Mouse (Mus musculus): ENCODE measurements at regions not wholly inside any gene's neighbourhood (a gene's known extent, or its start where the extent isn't known, plus 50 kb on each side); places are given as distances from the start of the nearest gene placed in this dataset.

- no peak for TF ChIP-seq POLR2A (IDR thresholded peaks at IDR 0.05; ENCODE audit: borderline replicate concordance, extremely low read depth, insufficient read depth, insufficient read length)
- no peak for DNase-seq (ENCODE audit: low spot score)
- H3K27ac ChIP-seq (replicated peaks; ENCODE audit: low read depth, low read length): no peak overlapping the region
- no peak overlapping the region for H3K9ac ChIP-seq (ENCODE audit: low read depth, low read length, severe bottlenecking)
- H3K4me1 ChIP-seq (ENCODE audit: control insufficient read depth, insufficient read depth, low read length): no peaks in the 10 kb centered on the region
- H3K36me3 ChIP-seq (ENCODE audit: control insufficient read depth, insufficient read depth, low read length): no peaks in the 10 kb centered on the region
- H3K27me3 ChIP-seq (ENCODE audit: control insufficient read depth, insufficient read depth, low read length): no peaks in the 10 kb centered on the region
- H3K4me2 ChIP-seq (replicated peaks; ENCODE audit: low read depth, low read length, severe bottlenecking): no peak overlapping the region
- WGBS: 88% methylated on average over 4 of the region's 4 CpGs
- ATAC-seq (ENCODE audit: low FRiP score, low read depth): no peak
- H3K9me3 ChIP-seq (ENCODE audit: control insufficient read depth, low read length): no peaks in the 10 kb centered on the region
- no peak overlapping the region for H3K4me3 ChIP-seq (replicated peaks; ENCODE audit: low read length)
These were observed 250.3 kb downstream of the Gm826 start for GRCm38 (mm10) chr2:160083674-160084073.

GRCm38 (mm10) chr2:160082106-160082653 is 251.8 kb downstream of the Gm826 start:
- Histone ChIP-seq H3K27me3 (ENCODE audit: control insufficient read depth, insufficient read depth, low read length) (no peaks in the 10 kb centered on the region), H3K4me1 (ENCODE audit: control insufficient read depth, insufficient read depth, low read length) (no peaks in the 10 kb centered on the region), H3K36me3 (ENCODE audit: control insufficient read depth, insufficient read depth, low read length) (no peaks in the 10 kb centered on the region), H3K9me3 (ENCODE audit: control insufficient read depth, low read length) (no peaks in the 10 kb centered on the region), H3K27ac (replicated peaks; ENCODE audit: low read depth, low read length) (no peak overlapping the region), H3K4me2 (replicated peaks; ENCODE audit: low read depth, low read length, severe bottlenecking) (no peak overlapping the region), H3K4me3 (replicated peaks; ENCODE audit: low read length) (no peak overlapping the region), H3K9ac (ENCODE audit: low read depth, low read length, severe bottlenecking) (no peak overlapping the region)
- no peak for TF ChIP-seq POLR2A (IDR thresholded peaks at IDR 0.05; ENCODE audit: borderline replicate concordance, extremely low read depth, insufficient read depth, insufficient read length)
- no peak for ATAC-seq (ENCODE audit: low FRiP score, low read depth)
- 27% methylated on average over 5 of the region's 5 CpGs for WGBS
- DNase-seq (ENCODE audit: low spot score): no peak

- no peak for TF ChIP-seq POLR2A (IDR thresholded peaks at IDR 0.05; ENCODE audit: borderline replicate concordance, extremely low read depth, insufficient read depth, insufficient read length)
- WGBS: 48% methylated on average over 3 of the region's 3 CpGs
- ATAC-seq (ENCODE audit: low FRiP score, low read depth) (no peak), DNase-seq (ENCODE audit: low spot score) (no peak)
- no peak overlapping the region for H3K4me2 ChIP-seq (replicated peaks; ENCODE audit: low read depth, low read length, severe bottlenecking)
- no peaks in the 10 kb centered on the region for H3K27me3 ChIP-seq (ENCODE audit: control insufficient read depth, insufficient read depth, low read length)
- no peak overlapping the region for H3K4me3 ChIP-seq (replicated peaks; ENCODE audit: low read length)
- no peaks in the 10 kb centered on the region for H3K4me1 ChIP-seq (ENCODE audit: control insufficient read depth, insufficient read depth, low read length)
- no peaks in the 10 kb centered on the region for H3K36me3 ChIP-seq (ENCODE audit: control insufficient read depth, insufficient read depth, low read length)
- H3K9ac ChIP-seq (ENCODE audit: low read depth, low read length, severe bottlenecking): no peak overlapping the region
- H3K9me3 ChIP-seq (ENCODE audit: control insufficient read depth, low read length): no peaks in the 10 kb centered on the region
- no peak overlapping the region for H3K27ac ChIP-seq (replicated peaks; ENCODE audit: low read depth, low read length)
These were observed 258.3 kb downstream of the Gm826 start for GRCm38 (mm10) chr2:160075694-160076093.

- H3K27me3 ChIP-seq (ENCODE audit: control insufficient read depth, insufficient read depth, low read length): no peaks in the 10 kb centered on the region
- H3K4me1 ChIP-seq (ENCODE audit: control insufficient read depth, insufficient read depth, low read length): peaks cover 11% of the 10 kb centered on the region; the same call in 1 of the 2 replicates
- H3K9me3 ChIP-seq (ENCODE audit: control insufficient read depth, low read length): no peaks in the 10 kb centered on the region
- no peak overlapping the region for H3K9ac ChIP-seq (ENCODE audit: low read depth, low read length, severe bottlenecking)
- DNase-seq (ENCODE audit: low spot score) (no peak), ATAC-seq (ENCODE audit: low FRiP score, low read depth) (no peak)
- WGBS: 91% methylated on average over 2 of the region's 2 CpGs
- H3K4me2 ChIP-seq (replicated peaks; ENCODE audit: low read depth, low read length, severe bottlenecking): no peak overlapping the region
- no peak overlapping the region for H3K27ac ChIP-seq (replicated peaks; ENCODE audit: low read depth, low read length)
- no peak for TF ChIP-seq POLR2A (IDR thresholded peaks at IDR 0.05; ENCODE audit: borderline replicate concordance, extremely low read depth, insufficient read depth, insufficient read length)
- H3K4me3 ChIP-seq (replicated peaks; ENCODE audit: low read length): no peak overlapping the region
- H3K36me3 ChIP-seq (ENCODE audit: control insufficient read depth, insufficient read depth, low read length): no peaks in the 10 kb centered on the region
These were observed 263.5 kb downstream of the Gm826 start for GRCm38 (mm10) chr2:160070441-160070840.

DNA sequence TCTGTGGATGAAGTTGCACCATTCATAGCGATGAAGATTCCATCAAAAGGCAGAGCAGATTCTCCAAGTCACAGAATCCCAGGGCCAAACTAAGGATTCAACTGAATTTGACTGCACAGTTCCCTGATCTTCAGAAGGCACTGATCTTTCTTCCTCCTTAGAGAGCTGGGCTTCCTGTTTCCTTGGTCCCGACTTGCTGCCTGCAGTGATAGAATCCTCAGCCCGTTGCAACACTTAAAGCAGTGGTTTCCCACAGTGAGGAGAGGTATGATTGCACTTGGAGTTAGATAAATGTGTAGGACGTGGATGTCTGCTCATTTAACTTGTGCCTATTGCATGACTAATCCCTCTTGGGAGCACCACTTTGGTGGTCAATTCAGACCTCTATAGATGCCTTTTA is 265.2 kb downstream of the Gm826 start:
- Histone ChIP-seq H3K9ac (ENCODE audit: low read depth, low read length, severe bottlenecking) (no peak overlapping the region), H3K9me3 (ENCODE audit: control insufficient read depth, low read length) (no peaks in the 10 kb centered on the region), H3K4me2 (replicated peaks; ENCODE audit: low read depth, low read length, severe bottlenecking) (no peak overlapping the region), H3K27me3 (ENCODE audit: control insufficient read depth, insufficient read depth, low read length) (no peaks in the 10 kb centered on the region), H3K4me3 (replicated peaks; ENCODE audit: low read length) (no peak overlapping the region), H3K36me3 (ENCODE audit: control insufficient read depth, insufficient read depth, low read length) (no peaks in the 10 kb centered on the region), H3K4me1 (ENCODE audit: control insufficient read depth, insufficient read depth, low read length) (peaks cover 11% of the 10 kb centered on the region; the same call in 1 of the 2 replicates), H3K27ac (replicated peaks; ENCODE audit: low read depth, low read length) (no peak overlapping the region)
- TF ChIP-seq POLR2A (IDR thresholded peaks at IDR 0.05; ENCODE audit: borderline replicate concordance, extremely low read depth, insufficient read depth, insufficient read length): no peak
- DNase-seq (ENCODE audit: low spot score) (no peak), ATAC-seq (ENCODE audit: low FRiP score, low read depth) (no peak)
- 74% methylated on average over 4 of the region's 4 CpGs for WGBS

DNA sequence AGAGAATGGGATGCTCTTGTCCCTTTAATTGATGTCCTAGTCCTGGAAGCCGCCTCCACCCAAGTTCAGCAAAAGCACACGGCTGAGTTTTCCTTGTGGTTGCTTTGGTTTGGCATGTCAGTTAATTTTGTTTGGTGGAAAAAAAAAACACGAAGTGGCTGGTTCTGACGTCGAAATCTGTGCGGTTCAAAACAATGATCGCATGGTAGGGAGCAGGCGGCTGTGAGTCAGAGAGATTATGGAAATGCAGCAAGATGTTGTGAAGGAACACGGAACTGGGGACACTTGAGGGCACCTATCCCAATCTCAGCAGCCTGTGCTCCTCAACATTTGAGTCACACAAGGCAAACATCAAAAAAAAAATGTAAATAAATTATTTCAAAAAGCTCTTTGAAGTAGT is 266.1 kb downstream of the Gm826 start:
- DNase-seq (ENCODE audit: low spot score) (no peak), ATAC-seq (ENCODE audit: low FRiP score, low read depth) (no peak)
- Histone ChIP-seq H3K4me1 (ENCODE audit: control insufficient read depth, insufficient read depth, low read length) (peaks cover 11% of the 10 kb centered on the region; the same call in 1 of the 2 replicates), H3K36me3 (ENCODE audit: control insufficient read depth, insufficient read depth, low read length) (no peaks in the 10 kb centered on the region), H3K9me3 (ENCODE audit: control insufficient read depth, low read length) (no peaks in the 10 kb centered on the region), H3K4me2 (replicated peaks; ENCODE audit: low read depth, low read length, severe bottlenecking) (no peak overlapping the region), H3K27me3 (ENCODE audit: control insufficient read depth, insufficient read depth, low read length) (no peaks in the 10 kb centered on the region), H3K9ac (ENCODE audit: low read depth, low read length, severe bottlenecking) (no peak overlapping the region), H3K4me3 (replicated peaks; ENCODE audit: low read length) (no peak overlapping the region), H3K27ac (replicated peaks; ENCODE audit: low read depth, low read length) (no peak overlapping the region)
- WGBS: 89% methylated on average over 9 of the region's 9 CpGs
- TF ChIP-seq POLR2A (IDR thresholded peaks at IDR 0.05; ENCODE audit: borderline replicate concordance, extremely low read depth, insufficient read depth, insufficient read length): no peak

All from limb, embryonic 14.5 days (tissue).